Mouse (Mus musculus) intestine, embryonic 15.5 days (tissue): Measurements from ENCODE around the gene Hps3. TPM values are rescaled to one million over a fixed set of nuclear protein-coding genes. Genes with fewer than 3 reads are reported as not detected.
"Not testable (repeated sequence)": the region's sequence is repeated elsewhere in the genome, so short reads cannot be mapped to it uniquely, and the experiment has no call there.

Experiments used
- ATAC-seq: fragments of 200-750 bp; cut with Nextera tagmentation; 2 replicates; pipeline ENCODE4 v1.8.0; 2017; ENCODE audit warnings: moderate TSS enrichment, moderate library complexity
- H3K27ac ChIP-seq: fragments of 300-500 bp; sonication (generic); 2 replicates; pipeline ENCODE4 v1.5.1; 2015; ENCODE audit warnings: mild to moderate bottlenecking, inconsistent platforms
- H3K27me3 ChIP-seq: fragments of 300-500 bp; sonication (generic); replicated peaks from 2 replicates; pipeline ENCODE4 v1.6.1; 2015; ENCODE audit warnings: inconsistent platforms
- H3K36me3 ChIP-seq: fragments of 300-500 bp; sonication (generic); 2 replicates; pipeline ENCODE4 v1.6.1; 2015; ENCODE audit warnings: inconsistent platforms
- H3K4me1 ChIP-seq: fragments of 300-500 bp; sonication (generic); replicated peaks from 2 replicates; pipeline ENCODE4 v1.6.1; 2015; ENCODE audit warnings: inconsistent platforms
- H3K4me2 ChIP-seq: fragments of 300-500 bp; sonication (generic); replicated peaks from 2 replicates; pipeline ENCODE4 v1.6.1; 2015; ENCODE audit warnings: mild to moderate bottlenecking, inconsistent platforms
- H3K4me3 ChIP-seq: fragments of 300-500 bp; sonication (generic); replicated peaks from 2 replicates; pipeline ENCODE4 v1.5.1; 2015; ENCODE audit warnings: inconsistent platforms
- H3K9ac ChIP-seq: fragments of 300-500 bp; sonication (generic); 2 replicates; pipeline ENCODE4 v1.6.1; 2015; ENCODE audit warnings: inconsistent platforms
- H3K9me3 ChIP-seq: fragments of 300-500 bp; sonication (generic); 2 replicates; pipeline ENCODE4 v1.6.1; 2016; ENCODE audit warnings: inconsistent platforms
- whole genome bisulfite sequencing: fragments of 180-500 bp; shearing (Covaris S2); methylation state at CpG from one replicate; pipeline ENCODE4 v1.1.7; 2015; 5-methylcytosine and 5-hydroxymethylcytosine counted together
- polyA plus RNA-seq: library from polyadenylated mRNA; unstranded; fragments of >200 nt; fragmentation: Nextera tagmentation; extraction: Ambion mirVana; gene quantifications from 2 replicates; pipeline ENCODE4 v1.2.1, GENCODE M21; 2015

Hps3 gene
- polyA plus RNA-seq, 1 experiment from 2014 or later = 11.0 TPM

GRCm38 (mm10) chr3:20027788-20028187, 7.3 kb downstream of the Hps3 start:
- no peak for ATAC-seq
- Histone ChIP-seq H3K4me2 (no peak overlapping the region), H3K4me3 (no peak overlapping the region), H3K36me3 (peaks cover 6% of the 10 kb centered on the region; the same call in 1 of the 2 replicates), H3K9me3 (no peaks in the 10 kb centered on the region), H3K4me1 (no peaks in the 10 kb centered on the region), H3K9ac (no peak overlapping the region), H3K27me3 (no peaks in the 10 kb centered on the region), H3K27ac (no peak overlapping the region)
- WGBS = 90% methylated on average over 5 of the region's 5 CpGs

- H3K9ac ChIP-seq = no peak overlapping the region
- H3K27ac ChIP-seq = no peak overlapping the region
- H3K27me3 ChIP-seq = no peaks in the 10 kb centered on the region
- no peak overlapping the region for H3K4me3 ChIP-seq
- 88% methylated on average over 8 of the region's 8 CpGs for WGBS
- no peak for ATAC-seq
- H3K4me1 ChIP-seq = no peaks in the 10 kb centered on the region
- H3K4me2 ChIP-seq = no peak overlapping the region
- no peaks in the 10 kb centered on the region for H3K9me3 ChIP-seq
- H3K36me3 ChIP-seq = peaks cover 9% of the 10 kb centered on the region; the same call in 1 of the 2 replicates
Measured at GRCm38 (mm10) chr3:20026996-20027689, 8.0 kb downstream of the Hps3 start.

- H3K9me3 ChIP-seq = no peaks in the 10 kb centered on the region
- no peaks in the 10 kb centered on the region for H3K4me1 ChIP-seq
- H3K36me3 ChIP-seq = peaks cover 9% of the 10 kb centered on the region; the same call in 1 of the 2 replicates
- no peak overlapping the region for H3K4me3 ChIP-seq
- no peaks in the 10 kb centered on the region for H3K27me3 ChIP-seq
- H3K9ac ChIP-seq = no peak overlapping the region
- ATAC-seq = no peak
- no peak overlapping the region for H3K27ac ChIP-seq
- no peak overlapping the region for H3K4me2 ChIP-seq
Measured at GRCm38 (mm10) chr3:20026481-20026880, 8.6 kb downstream of the Hps3 start.

- Histone ChIP-seq H3K36me3 (peaks cover 9% of the 10 kb centered on the region; the same call in 1 of the 2 replicates), H3K27me3 (no peaks in the 10 kb centered on the region), H3K4me3 (no peak overlapping the region), H3K27ac (no peak overlapping the region), H3K4me2 (no peak overlapping the region), H3K4me1 (no peaks in the 10 kb centered on the region), H3K9me3 (no peaks in the 10 kb centered on the region), H3K9ac (no peak overlapping the region)
- ATAC-seq = no peak
- 43% methylated on average over 1 of the region's 1 CpGs for WGBS
Measured at GRCm38 (mm10) chr3:20023832-20024231, 11.3 kb downstream of the Hps3 start.

GRCm38 (mm10) chr3:20018076-20018475, 17.0 kb downstream of the Hps3 start:
- WGBS = 83% methylated on average over 8 of the region's 8 CpGs
- H3K4me2 ChIP-seq = no peak overlapping the region

GRCm38 (mm10) chr3:20014454-20014853, 20.7 kb downstream of the Hps3 start:
- no peak overlapping the region for H3K4me2 ChIP-seq
- H3K36me3 ChIP-seq = no peaks in the 10 kb centered on the region; the same call in 1 of the 2 replicates
- H3K4me1 ChIP-seq = no peaks in the 10 kb centered on the region
- H3K27me3 ChIP-seq = no peaks in the 10 kb centered on the region
- no peak overlapping the region for H3K9ac ChIP-seq
- H3K27ac ChIP-seq = no peak overlapping the region
- ATAC-seq = no peak
- H3K9me3 ChIP-seq = no peaks in the 10 kb centered on the region
- H3K4me3 ChIP-seq = no peak overlapping the region
- WGBS = 98% methylated on average over 2 of the region's 2 CpGs

More at GRCm38 (mm10) chr3:20018076-20018475, 17.0 kb downstream of the Hps3 start:
- Histone ChIP-seq H3K27me3 (no peaks in the 10 kb centered on the region), H3K9ac (no peak overlapping the region), H3K9me3 (no peaks in the 10 kb centered on the region), H3K4me1 (no peaks in the 10 kb centered on the region), H3K36me3 (peaks cover 4% of the 10 kb centered on the region), H3K4me3 (no peak overlapping the region), H3K27ac (no peak overlapping the region)
- ATAC-seq = no peak

- 74% methylated on average over 7 of the region's 7 CpGs for WGBS
- ATAC-seq, H3K27ac ChIP-seq, H3K4me2 ChIP-seq, H3K9ac ChIP-seq, H3K9me3 ChIP-seq, H3K36me3 ChIP-seq, H3K4me1 ChIP-seq, H3K27me3 ChIP-seq, H3K4me3 ChIP-seq: not testable (repeated sequence)
Measured at GRCm38 (mm10) chr3:20010905-20011304, 24.2 kb downstream of the Hps3 start.

GRCm38 (mm10) chr3:20010464-20010863, 24.7 kb downstream of the Hps3 start:
- Histone ChIP-seq H3K4me3 (no peak overlapping the region), H3K4me2 (no peak overlapping the region), H3K27ac (no peak overlapping the region), H3K36me3 (no peaks in the 10 kb centered on the region; the same call in 1 of the 2 replicates), H3K4me1 (no peaks in the 10 kb centered on the region), H3K9me3 (no peaks in the 10 kb centered on the region), H3K27me3 (no peaks in the 10 kb centered on the region), H3K9ac (no peak overlapping the region)
- 83% methylated on average over 9 of the region's 9 CpGs for WGBS
- no peak for ATAC-seq

- H3K4me1 ChIP-seq = no peaks in the 10 kb centered on the region
- H3K4me3 ChIP-seq = no peak overlapping the region
- peak; percentile 67; the same call in 1 of the 2 replicates for ATAC-seq
- H3K36me3 ChIP-seq = no peaks in the 10 kb centered on the region
- no peak overlapping the region for H3K27ac ChIP-seq
- 69% methylated on average over 5 of the region's 5 CpGs for WGBS
- H3K4me2 ChIP-seq = no peak overlapping the region
- no peaks in the 10 kb centered on the region for H3K9me3 ChIP-seq
- no peak overlapping the region for H3K9ac ChIP-seq
- H3K27me3 ChIP-seq = no peaks in the 10 kb centered on the region
Measured at GRCm38 (mm10) chr3:20007759-20008158, 27.4 kb downstream of the Hps3 start.

- no peak overlapping the region for H3K4me3 ChIP-seq
- H3K27ac ChIP-seq = no peak overlapping the region
- WGBS = 79% methylated on average over 4 of the region's 4 CpGs
- H3K27me3 ChIP-seq = no peaks in the 10 kb centered on the region
- no peak overlapping the region for H3K9ac ChIP-seq
- H3K4me2 ChIP-seq = no peak overlapping the region
- H3K9me3 ChIP-seq = no peaks in the 10 kb centered on the region
- peak; percentile 86 for ATAC-seq
- no peaks in the 10 kb centered on the region for H3K4me1 ChIP-seq
- H3K36me3 ChIP-seq = no peaks in the 10 kb centered on the region
Measured at GRCm38 (mm10) chr3:20007275-20007674, 27.8 kb downstream of the Hps3 start.

- Histone ChIP-seq H3K4me1 (no peaks in the 10 kb centered on the region), H3K27me3 (no peaks in the 10 kb centered on the region), H3K9ac (no peak overlapping the region), H3K9me3 (no peaks in the 10 kb centered on the region), H3K4me2 (no peak overlapping the region), H3K4me3 (no peak overlapping the region), H3K36me3 (no peaks in the 10 kb centered on the region), H3K27ac (no peak overlapping the region)
- 64% methylated on average over 1 of the region's 1 CpGs for WGBS
- no peak for ATAC-seq
Measured at GRCm38 (mm10) chr3:20005611-20006010, 29.5 kb downstream of the Hps3 start.

GRCm38 (mm10) chr3:20004422-20004821, 30.7 kb downstream of the Hps3 start:
- ATAC-seq = no peak

GRCm38 (mm10) chr3:20002786-20003185, 32.3 kb downstream of the Hps3 start:
- WGBS = 80% methylated on average over 5 of the region's 5 CpGs
- Histone ChIP-seq H3K9me3 (no peaks in the 10 kb centered on the region), H3K4me3 (no peak overlapping the region), H3K27ac (no peak overlapping the region), H3K9ac (no peak overlapping the region), H3K27me3 (no peaks in the 10 kb centered on the region), H3K4me2 (no peak overlapping the region), H3K4me1 (no peaks in the 10 kb centered on the region), H3K36me3 (no peaks in the 10 kb centered on the region)
- no peak for ATAC-seq

More at GRCm38 (mm10) chr3:20004422-20004821, 30.7 kb downstream of the Hps3 start:
- H3K9ac ChIP-seq = no peak overlapping the region
- WGBS = 84% methylated on average over 8 of the region's 8 CpGs
- no peak overlapping the region for H3K27ac ChIP-seq
- no peak overlapping the region for H3K4me3 ChIP-seq
- H3K4me2 ChIP-seq = no peak overlapping the region
- no peaks in the 10 kb centered on the region for H3K4me1 ChIP-seq
- no peaks in the 10 kb centered on the region for H3K9me3 ChIP-seq
- H3K27me3 ChIP-seq = no peaks in the 10 kb centered on the region
- H3K36me3 ChIP-seq = no peaks in the 10 kb centered on the region
